Mouse (Mus musculus) E14TG2a.4 (cell line): Measurements from ENCODE around the gene Cops9.

ENCODE experiments used
- CTCF ChIP-seq: conservative IDR thresholded peaks from 2 replicates; pipeline ENCODE4 v1.5.1; 2014; ENCODE audit warnings: low read length
- POU5F1 ChIP-seq: IDR thresholded peaks from 2 replicates; pipeline ENCODE4 v1.6.1; 2014; ENCODE audit warnings: low read length, borderline replicate concordance

DNA sequence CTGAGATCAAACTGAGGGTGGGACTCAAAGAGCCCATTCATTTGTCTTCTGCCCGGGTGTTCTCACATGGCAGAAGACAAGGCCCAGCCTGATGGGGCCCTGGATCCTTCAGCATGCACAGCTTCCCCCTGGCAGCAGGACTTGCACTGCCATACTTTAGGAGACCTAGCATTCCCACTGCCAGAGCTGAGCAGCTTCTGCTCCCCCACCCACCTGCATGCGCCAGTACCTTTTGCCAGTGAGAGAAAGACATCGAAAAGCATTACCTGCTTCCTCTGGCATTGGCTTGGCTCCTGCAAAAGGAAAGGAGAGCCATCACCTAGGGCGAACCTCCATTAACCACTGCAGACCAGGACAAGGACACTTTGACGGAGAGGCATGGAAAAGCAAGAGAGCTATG, 3.1 kb upstream of the Cops9 start:
- no peak for TF ChIP-seq CTCF
- TF ChIP-seq POU5F1 = no peak
